Mouse (Mus musculus) left cerebral cortex, postnatal 10 days (tissue): ENCODE results near the gene Dnal4. TPM values are rescaled to one million over a fixed set of nuclear protein-coding genes. Genes with fewer than 3 reads are reported as not detected.
A peak's percentile ranks its signal among the peaks of the same experiment; 100 is the strongest.
"Not testable (repeated sequence)": the region's sequence is repeated elsewhere in the genome, so short reads cannot be mapped to it uniquely, and the experiment has no call there.

ENCODE experiments used
- DNase-seq, 2 experiments: peaks; one replicate each; pipeline ENCODE4 v3.0.0; 2021 to 2022; ENCODE audit warnings: low spot score in 2 of 2, mixed read lengths in 1 of 2; ENCODE audit errors: extremely low spot score in 1 of 2
- intact Hi-C: fragments of 180-260 bp; cut with DNase I; formaldehyde crosslinking; loops from one replicate; pipeline ENCODE4 v1.15.1; 2025
- total RNA-seq, 2 experiments: library from RNA; stranded (reverse); gene quantifications; 2 replicates each; pipeline ENCODE4 v1.2.3; 2021

Gene Dnal4
- total RNA-seq, result 10 to 100 TPM; 28.6 to 31.0 TPM

DNA sequence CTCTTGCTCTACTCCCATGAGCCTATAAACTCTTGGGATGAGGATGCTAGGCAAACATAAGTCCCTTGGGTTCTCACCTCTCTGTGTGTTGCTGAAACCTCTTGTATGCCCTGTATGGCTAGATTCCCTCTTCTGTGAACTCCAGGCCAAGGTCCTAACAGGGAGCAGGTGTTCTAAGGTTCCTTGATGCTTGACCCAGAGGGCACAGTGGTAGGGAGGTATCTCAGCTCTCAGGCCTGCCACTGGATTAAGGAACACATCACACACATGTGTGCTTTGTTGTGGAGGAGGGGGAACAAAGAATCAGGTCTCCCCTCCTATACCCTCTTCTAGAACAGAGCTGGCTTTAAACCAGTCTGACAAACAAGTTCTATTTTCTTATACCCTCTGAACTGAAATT lies at the start of gene Dnal4:
Dnal4 (minus strand) TSS at position 101 of the 400 bp plus-strand sequence.
- DNase-seq, result no peak
- intact Hi-C loops, result no loop called here

DNA sequence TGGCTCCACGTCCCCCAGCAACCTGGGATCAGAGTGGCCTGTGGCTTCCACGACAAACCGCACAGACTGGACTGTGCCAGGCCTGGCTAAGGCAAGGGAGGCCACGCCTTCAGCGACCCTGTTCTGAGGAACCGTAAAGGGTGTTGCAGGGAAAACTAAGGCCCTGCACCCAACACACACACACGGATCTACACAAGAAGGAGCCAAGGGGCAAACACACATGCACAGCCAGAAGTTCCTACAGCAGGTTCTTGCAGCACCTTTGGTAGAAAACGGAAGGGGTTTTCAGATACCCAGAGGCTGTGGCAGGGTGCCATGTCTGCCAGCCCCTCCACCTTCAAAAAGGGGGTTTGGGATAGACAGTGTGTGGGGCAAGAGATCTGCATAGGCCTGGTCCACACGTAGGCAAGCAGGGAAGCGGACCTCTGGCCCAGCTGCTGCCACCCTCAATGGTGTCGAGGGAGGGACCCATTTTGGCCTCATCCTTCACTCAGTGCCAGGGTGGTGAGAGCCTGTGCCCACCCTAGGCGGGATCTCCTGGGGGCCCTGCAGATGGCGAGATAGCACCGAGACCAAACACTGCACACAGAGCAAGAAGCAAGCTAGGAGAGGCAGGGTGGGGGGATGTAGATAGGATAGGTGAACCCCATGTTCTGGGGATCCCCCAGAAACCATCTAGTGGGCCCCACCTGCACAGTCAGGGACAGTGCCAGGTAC lies 49.6 kb upstream of the Dnal4 start:
- intact Hi-C loops, result loop anchor here (5.0 kb wide), 1 partner anchor 75 kb away; no protein-coding TSS in a partner anchor
- DNase-seq, result peak in 1 of 2 experiments; percentile 47

DNA sequence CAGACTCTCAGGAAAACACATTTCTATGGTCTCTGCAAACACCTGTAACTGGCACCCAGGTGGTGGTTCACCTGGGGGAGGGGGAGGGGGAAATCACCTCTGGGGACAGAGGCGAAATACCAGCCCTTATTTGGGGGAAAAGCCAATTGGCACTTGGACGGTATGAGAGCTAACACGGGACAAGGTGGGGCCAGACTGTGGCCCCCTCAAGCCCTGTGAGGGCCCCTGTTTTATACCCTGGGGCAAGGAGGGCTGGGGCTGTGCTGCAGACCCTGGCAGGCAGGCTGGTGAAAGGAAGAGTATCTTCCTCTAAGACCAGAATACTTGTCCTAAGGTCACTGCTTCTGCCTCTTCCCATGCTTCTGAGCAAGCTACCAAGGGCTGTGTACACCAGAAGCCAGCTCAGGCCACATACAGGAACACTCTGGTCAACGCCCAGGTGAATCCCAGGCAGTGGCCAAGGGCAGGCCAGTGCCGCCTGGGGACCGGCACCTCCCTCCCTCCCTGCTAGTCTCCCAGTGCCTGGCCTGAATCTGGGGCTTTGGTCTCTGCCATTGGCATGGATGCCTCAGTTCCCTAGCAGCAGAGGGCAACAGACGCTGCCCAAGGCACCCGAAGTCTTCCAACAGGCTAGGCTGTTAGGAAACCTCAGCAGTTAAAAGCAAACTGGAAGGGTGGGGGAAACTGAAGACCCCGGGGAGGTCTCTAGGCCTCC lies 48.7 kb upstream of the Dnal4 start:
- peak in 1 of 2 experiments; percentile 31 for DNase-seq
- intact Hi-C loops, result loop anchor here (5.0 kb wide), 1 partner anchor 74 kb away; no protein-coding TSS in a partner anchor

DNA sequence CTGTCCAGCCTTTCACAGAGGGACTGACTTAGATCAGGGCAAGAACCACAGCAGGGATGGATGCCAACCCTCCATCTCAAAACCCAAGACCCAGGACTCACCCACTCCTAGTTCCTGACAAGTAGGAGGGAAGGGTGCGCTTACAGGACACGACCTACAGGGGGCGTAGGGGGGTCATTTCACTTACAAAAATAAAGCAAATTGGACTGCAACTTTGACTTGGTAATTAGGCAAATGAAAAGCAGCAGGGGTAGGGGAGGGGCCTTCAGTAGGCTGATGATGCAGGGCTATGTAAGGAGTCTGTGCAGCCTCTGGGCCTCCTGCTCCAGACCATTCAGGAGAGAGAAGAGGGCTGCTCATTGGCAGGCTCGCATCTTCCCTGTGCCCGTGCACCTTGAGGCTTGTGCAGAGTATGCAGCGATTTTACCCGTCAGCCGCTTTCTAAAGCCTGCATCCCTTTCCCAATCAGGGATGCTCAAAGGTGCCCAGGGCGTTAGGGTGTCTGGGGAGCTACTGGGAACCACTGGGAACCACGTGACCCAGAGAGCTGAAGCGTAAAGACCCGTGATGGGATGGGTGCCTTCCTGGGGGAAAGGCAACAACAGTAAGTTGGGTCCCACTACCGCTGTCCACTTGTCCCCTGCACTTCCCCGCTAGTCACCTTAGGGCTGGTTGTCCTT lies 47.6 kb upstream of the Dnal4 start:
- intact Hi-C loops, result loop anchor here (5.0 kb wide), 1 partner anchor 73 kb away; no protein-coding TSS in a partner anchor
- peak in 1 of 2 experiments; percentile 43 for DNase-seq

DNA sequence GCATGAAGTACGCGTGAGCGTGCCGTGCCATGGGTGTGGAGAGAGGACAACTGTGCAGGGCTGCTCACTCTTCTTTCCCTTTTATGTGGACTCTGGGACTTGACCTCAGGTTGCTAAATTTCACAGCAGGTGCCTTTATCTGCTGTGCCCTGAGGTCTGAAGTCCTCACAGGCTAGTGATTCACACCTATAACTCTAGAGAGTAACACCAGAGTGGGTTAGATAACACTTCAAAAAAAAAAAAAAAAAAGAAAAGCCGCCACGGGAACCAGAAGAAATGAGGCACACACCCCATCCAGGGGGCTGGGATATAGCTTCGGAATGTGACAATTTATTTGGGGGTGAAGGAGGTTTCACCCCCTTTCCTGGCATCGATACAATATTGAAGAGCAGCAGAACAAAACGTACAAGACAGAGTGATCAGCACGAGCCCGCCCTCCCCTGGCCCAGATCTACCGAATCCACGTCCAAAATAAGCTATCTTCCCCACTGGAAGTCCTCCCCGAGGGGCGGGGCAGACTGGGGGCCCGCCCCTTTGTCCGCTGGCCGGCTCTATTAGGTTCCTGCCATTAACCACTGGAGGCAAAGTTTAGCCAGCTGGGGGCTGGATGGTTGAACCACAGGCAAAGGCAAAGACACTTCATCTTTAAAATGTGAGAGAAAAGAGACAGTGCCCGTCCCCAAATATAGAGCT lies 46.1 kb upstream of the Dnal4 start:
- peak in 1 of 2 experiments; percentile 81 for DNase-seq
- intact Hi-C loops, result loop anchor here (1.0 kb wide), 1 partner anchor 19 kb away; the partner anchor contains the start of gene Nptxr

DNA sequence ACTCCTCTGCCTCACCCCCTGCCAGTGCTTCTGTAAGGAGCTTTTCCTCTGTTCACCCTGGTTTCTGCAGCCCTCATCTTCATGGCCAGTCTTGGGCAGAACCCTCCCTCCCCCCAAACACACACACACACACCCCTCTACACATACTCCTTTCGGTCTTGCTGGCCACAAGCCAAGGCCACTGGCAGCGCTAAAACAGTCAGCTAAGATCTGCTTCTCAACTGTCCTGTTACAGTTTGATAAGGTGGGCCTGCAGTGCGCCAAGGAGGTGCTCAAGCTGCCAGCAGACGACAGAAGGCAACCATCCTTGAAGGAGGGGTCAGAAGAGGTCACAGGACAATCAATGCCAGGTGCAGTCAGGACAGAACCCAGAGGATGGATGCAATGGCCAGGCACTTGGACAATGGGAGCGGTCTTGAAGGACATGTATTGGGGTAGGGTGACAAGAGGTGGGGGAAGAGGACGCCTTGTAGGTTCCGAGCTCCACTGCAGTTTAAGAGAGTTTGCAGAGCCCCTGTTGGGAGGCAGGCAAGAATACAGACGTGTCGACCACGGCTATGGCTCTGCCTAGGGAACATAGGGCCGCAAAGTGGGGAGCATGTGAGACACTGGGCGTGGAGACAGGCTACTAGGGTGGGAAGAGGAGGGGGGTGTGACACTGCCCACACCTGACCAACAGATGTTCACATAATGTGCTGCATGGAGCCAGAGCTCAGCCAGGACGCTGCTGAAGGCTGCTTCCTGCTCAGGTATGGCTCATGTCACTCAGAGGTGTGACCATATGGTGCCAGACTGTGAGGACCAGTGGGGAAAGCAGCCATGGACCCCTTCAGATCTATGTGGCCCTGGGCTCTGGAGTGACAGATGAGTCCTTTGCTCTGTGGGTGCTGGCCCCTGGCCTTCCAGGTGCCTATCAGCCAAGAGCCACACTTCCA lies 44.9 kb upstream of the Dnal4 start:
- intact Hi-C loops, result loop anchor here (1.0 kb wide), 1 partner anchor 18 kb away; the partner anchor contains the start of gene Nptxr
- DNase-seq, result peak in 1 of 2 experiments; percentile 66

DNA sequence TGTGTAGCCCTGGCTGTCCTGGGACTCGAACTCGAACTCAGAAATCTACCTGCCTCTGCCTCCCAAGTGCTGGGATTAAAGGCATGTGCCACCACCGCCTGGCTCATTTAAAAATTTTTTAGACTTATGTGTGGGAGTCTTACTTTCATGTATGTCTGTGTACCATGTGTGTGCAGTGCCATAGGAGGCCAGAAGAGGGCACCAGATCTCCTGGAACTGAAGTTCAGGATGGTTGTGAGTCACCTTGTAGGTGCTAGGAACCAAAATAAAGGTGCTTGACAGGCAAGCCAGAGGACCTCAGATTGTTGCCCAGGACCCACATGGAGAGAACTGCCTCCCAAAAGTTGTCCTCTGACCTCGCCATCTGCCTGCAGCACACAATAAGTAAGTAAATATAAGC lies 40.7 kb upstream of the Dnal4 start:
- intact Hi-C loops, result no loop called here
- DNase-seq, result peak in 1 of 2 experiments; percentile 34

DNA sequence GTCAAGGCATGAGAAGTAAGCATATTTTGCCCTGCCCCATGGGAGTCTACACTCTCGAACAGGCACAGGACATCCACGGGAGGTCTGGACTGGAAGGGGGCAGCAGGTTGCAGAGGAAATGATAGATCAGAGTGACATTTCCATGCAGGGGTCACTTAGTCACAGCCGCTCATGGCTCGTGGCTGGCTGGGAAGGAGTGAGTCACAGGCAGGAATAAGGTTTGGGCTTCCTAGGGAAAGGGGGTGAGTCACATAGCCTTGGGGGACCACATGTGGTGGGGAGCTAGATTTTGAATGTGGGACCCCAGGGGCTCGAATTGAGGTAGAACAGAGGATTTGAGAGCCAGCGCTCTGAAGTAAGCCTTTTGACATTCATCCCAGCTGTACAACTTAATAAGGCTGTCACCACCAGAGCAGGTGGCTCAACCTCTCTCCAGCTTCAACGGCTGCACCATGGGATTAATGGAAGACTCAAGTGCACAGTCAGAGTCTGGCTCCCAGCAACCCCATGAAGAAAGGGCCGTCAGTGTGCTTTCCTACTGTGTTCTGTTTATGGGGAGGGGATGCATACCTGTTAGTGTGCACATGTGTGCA lies 36.1 kb upstream of the Dnal4 start:
- no peak for DNase-seq
- intact Hi-C loops, result no loop called here

DNA sequence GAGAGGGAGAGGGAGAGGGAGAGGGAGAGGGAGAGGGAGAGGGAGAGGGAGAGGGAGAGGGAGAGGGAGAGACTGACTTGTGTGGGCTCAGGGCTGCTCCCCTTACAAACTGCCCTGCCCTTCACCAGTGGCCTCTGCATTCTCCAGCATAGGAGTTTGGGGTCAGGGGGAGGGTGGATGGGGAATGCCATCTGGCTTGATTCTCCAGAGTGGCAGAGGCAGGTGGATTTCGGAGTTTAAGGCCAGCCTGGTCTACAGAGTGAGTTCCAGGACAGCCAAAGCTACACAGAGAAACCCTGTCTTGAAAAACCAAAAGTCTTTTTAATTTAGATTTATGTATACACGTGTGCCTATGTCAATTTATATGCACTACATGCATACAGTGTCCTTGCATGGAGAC lies 35.2 kb upstream of the Dnal4 start:
- intact Hi-C loops, result not testable (repeated sequence)

DNA sequence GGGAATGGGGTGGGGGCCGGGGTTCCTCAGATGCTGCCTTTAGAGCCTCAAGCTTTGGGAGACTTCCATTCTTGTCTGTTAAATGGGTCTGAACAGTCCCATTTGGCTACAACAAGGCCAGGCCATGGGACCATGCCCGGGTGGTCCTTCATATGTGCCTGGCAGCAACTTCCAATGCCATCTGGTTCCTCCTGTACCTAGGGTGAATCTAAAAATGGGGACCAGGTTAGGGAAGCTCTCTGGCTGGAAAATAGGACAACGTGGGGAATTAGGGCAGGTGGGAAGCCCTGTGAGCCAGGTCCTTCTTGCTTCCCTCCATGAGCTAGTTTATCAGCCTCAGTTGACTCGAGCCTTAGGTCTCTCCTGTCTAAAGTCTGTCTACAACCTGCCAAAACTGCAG lies 33.3 kb upstream of the Dnal4 start:
- intact Hi-C loops, result no loop called here
- DNase-seq, result no peak

More for the DNA sequence above, 35.2 kb upstream of the Dnal4 start:
- not testable (repeated sequence) for DNase-seq

DNA sequence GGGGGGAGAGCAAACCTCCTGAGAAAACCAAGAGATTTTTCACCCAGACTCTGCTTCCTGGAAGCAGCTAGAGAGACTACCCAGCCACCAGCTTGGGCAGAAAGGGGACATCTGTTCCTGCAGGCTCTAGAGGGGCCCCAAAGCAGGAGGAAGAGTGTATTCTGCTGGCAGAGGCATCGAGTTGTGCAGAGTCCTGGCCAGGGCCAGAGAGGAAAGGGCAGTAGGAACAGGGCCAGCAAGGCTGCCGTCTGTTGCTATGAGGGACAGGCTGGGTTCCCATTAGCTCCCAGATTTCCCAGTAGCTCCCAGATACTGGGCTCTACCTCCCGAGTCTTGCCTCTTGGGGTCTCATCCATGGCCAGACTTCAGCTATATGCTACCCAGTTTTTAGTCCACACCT lies 32.4 kb upstream of the Dnal4 start:
- intact Hi-C loops, result no loop called here
- no peak for DNase-seq

DNA sequence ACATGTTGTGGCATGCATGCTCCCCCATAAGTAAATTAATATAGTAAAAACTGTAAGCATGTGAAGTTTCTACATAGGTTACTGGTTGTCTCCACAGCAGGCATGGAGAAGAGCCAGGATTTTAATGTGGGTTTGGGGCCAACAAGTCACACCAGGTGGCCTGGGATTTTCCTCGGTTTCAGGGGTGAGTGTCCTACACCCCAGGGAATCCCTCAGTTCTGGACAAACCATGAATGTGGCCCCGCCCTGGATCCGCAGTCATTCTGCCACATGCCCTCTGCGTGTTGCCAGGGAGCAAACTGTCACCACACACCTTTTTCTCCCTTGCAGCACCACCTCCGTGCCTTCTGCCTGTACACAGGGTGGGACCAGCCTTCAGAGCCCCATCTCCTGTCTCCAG lies 31.0 kb upstream of the Dnal4 start:
- intact Hi-C loops, result no loop called here

DNA sequence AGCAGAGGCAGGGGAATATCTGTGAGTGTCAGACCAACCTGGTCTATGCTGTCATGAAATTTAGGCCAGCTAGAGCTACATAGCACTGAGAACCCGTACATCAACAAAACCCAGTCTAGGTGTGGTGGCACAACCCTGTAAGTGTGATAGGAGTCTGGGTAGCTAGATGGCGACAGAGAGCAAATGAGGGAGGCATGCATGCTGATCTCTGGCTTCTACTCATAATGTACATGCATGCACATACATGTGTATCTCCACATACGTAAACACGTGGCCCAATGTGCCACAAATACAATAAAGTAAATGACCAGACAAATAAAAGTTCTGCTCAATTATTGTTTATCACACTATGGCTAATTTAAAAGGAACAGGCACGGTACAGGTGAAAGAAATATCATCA lies 30.5 kb upstream of the Dnal4 start:
- DNase-seq, result peak in 1 of 2 experiments; percentile 53
- intact Hi-C loops, result no loop called here

More for the DNA sequence above, 31.0 kb upstream of the Dnal4 start:
- DNase-seq, result peak in 1 of 2 experiments; percentile 27

DNA sequence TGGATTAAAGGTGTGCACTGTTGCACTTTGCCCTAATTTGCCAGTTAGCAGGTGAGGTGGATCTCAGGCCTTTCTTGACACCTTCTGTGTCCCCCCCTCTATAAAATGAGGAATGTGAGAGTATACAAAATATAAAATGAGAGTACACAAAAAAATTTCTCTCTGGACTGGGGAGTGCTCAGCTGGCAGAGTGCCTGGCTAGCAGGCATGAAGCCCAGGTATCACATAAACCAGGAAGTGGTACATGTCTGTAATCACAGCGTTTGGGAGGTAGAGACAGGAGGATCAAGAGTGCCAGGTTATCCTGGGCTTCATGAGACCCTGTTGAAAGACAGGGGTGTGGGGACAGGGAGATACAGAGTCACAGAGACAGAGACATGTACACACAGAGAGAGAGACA lies 29.4 kb upstream of the Dnal4 start:
- DNase-seq, result no peak
- intact Hi-C loops, result no loop called here

DNA sequence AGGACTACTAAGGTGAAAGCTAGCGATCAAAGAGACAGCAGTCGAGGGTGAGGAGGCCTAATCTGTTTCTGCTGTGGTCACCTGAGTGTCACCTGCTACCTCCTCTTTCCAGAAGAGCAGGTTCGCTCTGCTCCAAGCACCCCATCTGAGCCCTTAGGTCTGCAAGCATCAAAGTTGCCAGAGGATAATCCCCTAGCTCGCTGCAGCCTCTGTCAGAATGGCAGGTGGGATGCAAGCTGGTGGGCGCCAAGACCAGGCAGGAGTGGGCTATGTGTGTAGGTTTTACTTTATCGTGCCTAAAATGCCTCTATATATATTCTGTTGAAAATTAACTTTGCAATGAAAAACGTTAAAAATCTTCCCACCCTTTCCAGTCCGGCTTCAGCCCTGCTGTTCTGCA lies 27.6 kb upstream of the Dnal4 start:
- intact Hi-C loops, result no loop called here
- no peak for DNase-seq

DNA sequence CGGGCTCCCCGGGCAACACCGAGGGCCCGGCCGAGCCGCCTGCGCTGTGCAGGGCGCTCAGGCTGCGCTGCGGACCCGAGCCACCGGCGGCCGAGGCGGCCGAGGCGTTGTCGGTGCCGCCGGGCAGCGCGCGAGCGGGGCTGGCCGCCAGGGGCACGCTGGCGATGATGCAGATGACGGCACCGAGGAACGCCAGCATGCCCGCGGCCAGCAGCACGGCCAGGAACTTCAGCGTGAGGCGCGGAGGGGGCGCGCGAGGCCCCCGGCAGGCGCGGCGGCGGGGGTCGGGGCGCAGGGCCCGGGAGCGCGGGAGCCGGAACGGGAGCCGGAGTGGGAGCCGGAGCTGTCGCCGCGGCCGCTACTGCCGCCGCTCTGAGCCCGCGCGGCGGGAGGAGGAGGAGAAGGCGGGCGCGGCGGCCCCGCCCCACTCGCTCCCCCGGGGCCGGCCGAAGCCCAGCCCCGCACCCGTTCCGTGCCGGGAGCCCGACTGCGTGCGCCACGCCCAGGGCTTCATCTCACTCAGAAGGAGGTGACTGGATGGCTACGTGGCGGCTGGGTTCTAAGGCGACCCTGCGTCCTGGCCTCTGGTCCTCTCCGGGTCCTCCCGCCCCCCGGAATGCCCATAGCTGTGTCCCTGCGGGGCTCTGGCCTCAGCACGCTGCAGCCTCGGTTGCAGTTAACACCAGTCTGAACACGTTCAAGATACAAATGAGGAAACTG lies 26.9 kb upstream of the Dnal4 start, which contains the start of gene Nptxr:
Nptxr (minus strand) TSS at position 415 of the 720 bp plus-strand sequence.
- intact Hi-C loops, result loop anchor here (1.0 to 5.0 kb wide), 2 partner anchors 19 to 47 kb away; no protein-coding TSS in a partner anchor
- DNase-seq, result peak in 1 of 2 experiments; percentile 80
